Mouse (Mus musculus): ENCODE results near the gene Cd151. TPM values are rescaled to one million over a fixed set of nuclear protein-coding genes. Genes with fewer than 3 reads are reported as not detected.

Gene Cd151
- polyA plus RNA-seq (2014; fragmentation: Nextera tagmentation; extraction: Ambion mirVana) = 54.9 and 60.7 TPM in 2 replicates

DNA sequence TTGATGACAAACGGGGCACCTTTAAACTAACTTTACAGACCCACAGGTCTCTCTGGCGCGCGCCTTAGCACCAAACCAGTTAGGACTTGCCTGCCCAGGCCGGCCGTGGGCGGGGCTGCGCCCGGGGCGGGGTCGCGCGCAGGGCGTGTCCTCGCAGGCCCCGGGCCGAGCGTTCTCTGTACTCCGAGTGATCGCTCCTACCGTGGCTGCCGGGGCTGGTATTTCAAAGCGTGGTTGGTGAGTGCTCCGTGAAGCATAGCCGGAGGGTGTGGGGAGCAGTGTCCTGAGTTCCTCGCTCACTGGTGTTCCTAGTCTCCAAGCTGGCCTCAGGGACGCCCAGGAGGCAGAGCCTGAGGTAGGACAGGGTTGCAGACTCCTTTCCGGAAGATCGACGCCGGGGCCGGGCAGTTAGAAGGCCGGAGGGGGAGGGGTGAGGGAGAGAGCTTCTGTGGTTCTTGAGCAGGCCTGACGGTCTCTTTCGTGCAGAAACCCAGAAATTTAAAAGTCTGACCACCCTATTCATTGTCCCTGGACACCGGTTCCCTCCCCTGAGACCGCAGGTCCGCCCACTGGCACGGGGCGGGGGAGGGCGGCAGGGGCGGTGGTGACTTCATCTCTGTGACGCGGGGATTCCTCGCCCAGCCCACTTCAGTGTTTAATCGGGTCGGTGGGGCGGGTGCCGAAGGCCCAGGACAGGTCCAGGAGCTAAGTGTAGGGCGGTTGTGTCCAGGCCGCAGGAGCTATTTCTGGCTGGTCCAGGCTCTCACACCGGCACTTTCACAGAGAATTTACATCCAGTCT lies at the start of gene Cd151:
Gene Cd151, plus strand, starts transcription at position 163 of the 801 bp plus-strand sequence.
- peaks cover 43% of the 10 kb centered on the region for H3K4me1 ChIP-seq (ENCODE audit: control insufficient read depth, insufficient read depth, low read length)
- peak within 1 kb of the TSS; percentile 86 for H3K9ac ChIP-seq (ENCODE audit: low read depth, low read length)
- WGBS = under 1% methylated on average over 47 of the region's 52 CpGs
- H3K4me2 ChIP-seq (ENCODE audit: low read depth, low read length) = peak within 1 kb of the TSS; percentile 75
- H3K27me3 ChIP-seq (replicated peaks; ENCODE audit: control insufficient read depth, insufficient read depth, low read length) = peaks cover 37% of the 10 kb centered on the region
- peak; percentile 80 for ATAC-seq (ENCODE audit: low read depth)
- peak within 1 kb of the TSS; percentile 82 for H3K4me3 ChIP-seq (ENCODE audit: low read depth, low read length)
- H3K36me3 ChIP-seq (ENCODE audit: control insufficient read depth, insufficient read depth, low read length) = peaks cover 31% of the 10 kb centered on the region
- no peaks in the 10 kb centered on the region for H3K9me3 ChIP-seq (ENCODE audit: control insufficient read depth, low read length)
- DNase-seq (ENCODE audit: low spot score) = peak; percentile 91
- H3K27ac ChIP-seq (replicated peaks; ENCODE audit: low read depth, low read length) = peak within 1 kb of the TSS; percentile 91

DNA sequence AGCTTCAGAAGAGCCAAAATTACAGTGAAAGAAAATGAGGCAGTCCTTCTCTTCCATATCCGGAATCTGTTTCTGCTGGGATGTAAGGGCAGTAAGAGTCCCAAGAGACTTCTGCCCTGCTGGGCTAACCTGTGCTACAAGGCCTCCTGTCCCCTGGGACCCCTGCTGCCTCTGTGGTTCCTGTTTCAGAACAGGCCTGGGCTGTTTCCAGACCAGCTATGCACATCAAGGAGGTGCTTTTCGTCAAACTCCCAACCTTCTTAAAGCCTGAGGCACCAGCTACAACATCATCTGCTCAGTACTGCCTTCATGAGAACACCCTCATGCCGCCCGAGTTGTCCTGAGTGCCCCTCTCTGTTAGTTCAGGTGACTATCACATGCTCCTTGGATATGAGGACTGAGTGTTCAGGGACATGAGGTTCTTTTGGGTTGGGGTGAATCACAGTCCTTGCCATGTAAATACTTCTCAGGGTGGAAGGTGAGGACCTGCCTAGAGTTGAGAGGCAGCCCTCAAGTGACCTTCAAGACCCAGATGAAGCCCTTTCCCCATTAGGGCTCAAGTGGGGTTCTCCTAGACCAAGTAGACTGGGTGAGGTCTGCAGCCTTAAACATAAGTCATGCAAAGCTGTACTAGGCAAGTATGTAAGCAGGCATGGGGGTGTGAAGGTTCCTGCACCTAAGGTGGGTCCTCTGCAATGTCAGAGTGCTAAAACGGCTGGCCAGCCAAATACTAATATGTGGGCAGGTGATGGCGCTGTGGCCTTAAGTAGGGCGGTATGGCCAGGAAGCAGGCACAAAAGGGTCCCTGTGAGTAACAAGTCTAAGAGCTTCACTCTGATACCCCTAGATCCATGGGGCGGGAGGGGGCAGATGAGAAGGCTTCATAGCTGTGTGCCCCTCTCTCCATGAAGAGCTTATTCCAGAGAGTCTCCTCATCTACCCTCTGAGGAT lies 49.2 kb upstream of the Cd151 start:
- no peak overlapping the region for H3K9ac ChIP-seq (ENCODE audit: low read depth, low read length)
- WGBS = 69% methylated on average over 8 of the region's 8 CpGs
- no peak for ATAC-seq (ENCODE audit: low read depth)
- H3K9me3 ChIP-seq (ENCODE audit: control insufficient read depth, low read length) = no peaks in the 10 kb centered on the region
- no peaks in the 10 kb centered on the region for H3K27me3 ChIP-seq (replicated peaks; ENCODE audit: control insufficient read depth, insufficient read depth, low read length)
- no peaks in the 10 kb centered on the region for H3K36me3 ChIP-seq (ENCODE audit: control insufficient read depth, insufficient read depth, low read length)
- H3K27ac ChIP-seq (replicated peaks; ENCODE audit: low read depth, low read length) = no peak overlapping the region
- no peak overlapping the region for H3K4me2 ChIP-seq (ENCODE audit: low read depth, low read length)
- no peaks in the 10 kb centered on the region for H3K4me1 ChIP-seq (ENCODE audit: control insufficient read depth, insufficient read depth, low read length)
- DNase-seq (ENCODE audit: low spot score) = no peak
- H3K4me3 ChIP-seq (ENCODE audit: low read depth, low read length) = no peak overlapping the region

DNA sequence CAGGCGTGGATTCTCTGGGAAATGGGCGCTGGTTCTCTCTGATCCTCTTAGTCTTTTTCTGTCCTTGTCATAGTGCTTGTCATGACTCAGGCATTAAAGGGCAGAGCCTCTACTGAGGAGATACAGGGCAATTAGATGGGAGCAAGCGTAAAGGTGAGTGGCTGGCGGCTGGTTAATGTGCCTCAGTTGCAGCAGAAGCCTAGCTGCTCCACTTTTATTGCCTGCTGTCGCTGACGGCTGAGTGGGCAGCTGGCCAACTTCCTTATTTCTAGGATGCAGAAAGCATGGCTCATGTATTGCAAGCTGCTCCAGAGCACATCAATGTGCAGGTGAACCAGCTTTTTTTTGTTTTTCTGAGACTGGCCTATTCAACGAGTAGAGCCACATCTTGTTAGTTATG lies 48.2 kb upstream of the Cd151 start:
- Histone ChIP-seq H3K27ac (replicated peaks; ENCODE audit: low read depth, low read length) (no peak overlapping the region), H3K9ac (ENCODE audit: low read depth, low read length) (no peak overlapping the region), H3K4me1 (ENCODE audit: control insufficient read depth, insufficient read depth, low read length) (no peaks in the 10 kb centered on the region), H3K9me3 (ENCODE audit: control insufficient read depth, low read length) (no peaks in the 10 kb centered on the region), H3K27me3 (replicated peaks; ENCODE audit: control insufficient read depth, insufficient read depth, low read length) (no peaks in the 10 kb centered on the region), H3K36me3 (ENCODE audit: control insufficient read depth, insufficient read depth, low read length) (no peaks in the 10 kb centered on the region), H3K4me2 (ENCODE audit: low read depth, low read length) (no peak overlapping the region), H3K4me3 (ENCODE audit: low read depth, low read length) (no peak overlapping the region)
- ATAC-seq (ENCODE audit: low read depth) = no peak
- WGBS = 77% methylated on average over 7 of the region's 7 CpGs
- DNase-seq (ENCODE audit: low spot score) = peak; percentile 23

DNA sequence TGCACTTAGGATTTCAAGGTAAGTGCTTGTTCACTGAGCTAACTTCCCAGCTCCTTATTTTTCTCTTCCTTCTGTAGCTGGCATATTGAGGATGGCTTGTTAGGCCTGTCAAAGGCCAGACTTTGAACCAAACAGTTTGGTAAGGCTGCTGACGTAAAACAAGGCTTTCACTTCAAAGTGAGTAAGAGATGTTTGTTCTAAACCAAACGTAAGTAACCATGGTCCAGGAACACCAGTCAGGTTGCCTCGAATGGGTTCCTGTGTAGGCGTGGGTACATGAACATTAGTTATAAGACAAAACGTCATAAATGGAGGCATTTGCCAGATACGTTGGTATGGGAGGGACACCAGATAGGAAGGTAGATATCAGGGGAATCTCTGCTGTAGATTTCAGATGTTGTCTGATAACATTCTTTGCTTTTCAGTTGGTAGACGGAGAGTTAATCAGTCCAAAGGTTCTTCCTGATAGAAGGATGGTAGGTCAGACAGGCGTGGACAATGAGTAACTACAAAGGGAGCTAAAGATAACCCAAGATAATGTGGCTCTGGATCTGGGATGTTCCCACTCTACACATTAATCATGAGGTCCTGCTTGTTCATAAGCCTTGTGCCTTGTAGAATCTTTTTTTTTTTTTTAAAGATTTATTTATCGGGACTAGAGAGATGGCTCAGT lies 47.0 kb upstream of the Cd151 start:
- H3K27me3 ChIP-seq (replicated peaks; ENCODE audit: control insufficient read depth, insufficient read depth, low read length) = no peaks in the 10 kb centered on the region
- H3K27ac ChIP-seq (replicated peaks; ENCODE audit: low read depth, low read length) = no peak overlapping the region
- no peak for DNase-seq (ENCODE audit: low spot score)
- H3K4me2 ChIP-seq (ENCODE audit: low read depth, low read length) = no peak overlapping the region
- H3K4me1 ChIP-seq (ENCODE audit: control insufficient read depth, insufficient read depth, low read length) = no peaks in the 10 kb centered on the region
- H3K9me3 ChIP-seq (ENCODE audit: control insufficient read depth, low read length) = no peaks in the 10 kb centered on the region
- H3K9ac ChIP-seq (ENCODE audit: low read depth, low read length) = no peak overlapping the region
- no peaks in the 10 kb centered on the region for H3K36me3 ChIP-seq (ENCODE audit: control insufficient read depth, insufficient read depth, low read length)
- ATAC-seq (ENCODE audit: low read depth) = no peak
- no peak overlapping the region for H3K4me3 ChIP-seq (ENCODE audit: low read depth, low read length)
- 83% methylated on average over 9 of the region's 9 CpGs for WGBS

DNA sequence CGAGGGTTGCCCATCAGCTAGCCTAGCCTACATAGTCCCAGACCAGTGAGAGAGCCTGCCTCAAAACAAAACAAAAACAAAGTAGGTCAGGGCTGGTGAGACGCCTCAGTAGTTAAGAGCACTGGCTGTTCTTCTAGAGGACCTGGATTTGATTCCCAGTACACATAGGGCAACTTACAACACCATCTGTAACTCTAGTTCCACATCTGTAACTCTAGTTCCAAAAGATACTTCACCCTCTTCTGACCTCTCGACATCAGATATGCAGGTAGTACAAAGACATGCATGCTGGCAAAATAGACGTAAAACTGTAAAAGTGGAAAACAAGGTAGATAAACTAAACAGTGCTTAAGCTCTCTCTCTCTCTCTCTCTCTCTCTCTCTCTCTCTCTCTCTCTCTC lies 43.4 kb upstream of the Cd151 start:
- Histone ChIP-seq H3K4me2 (ENCODE audit: low read depth, low read length) (no peak overlapping the region), H3K4me1 (ENCODE audit: control insufficient read depth, insufficient read depth, low read length) (no peaks in the 10 kb centered on the region), H3K9ac (ENCODE audit: low read depth, low read length) (no peak overlapping the region), H3K36me3 (ENCODE audit: control insufficient read depth, insufficient read depth, low read length) (no peaks in the 10 kb centered on the region), H3K4me3 (ENCODE audit: low read depth, low read length) (no peak overlapping the region), H3K27ac (replicated peaks; ENCODE audit: low read depth, low read length) (no peak overlapping the region), H3K9me3 (ENCODE audit: control insufficient read depth, low read length) (no peaks in the 10 kb centered on the region), H3K27me3 (replicated peaks; ENCODE audit: control insufficient read depth, insufficient read depth, low read length) (no peaks in the 10 kb centered on the region)
- no peak for DNase-seq (ENCODE audit: low spot score)
- no peak for ATAC-seq (ENCODE audit: low read depth)
- 60% methylated on average over 4 of the region's 4 CpGs for WGBS

DNA sequence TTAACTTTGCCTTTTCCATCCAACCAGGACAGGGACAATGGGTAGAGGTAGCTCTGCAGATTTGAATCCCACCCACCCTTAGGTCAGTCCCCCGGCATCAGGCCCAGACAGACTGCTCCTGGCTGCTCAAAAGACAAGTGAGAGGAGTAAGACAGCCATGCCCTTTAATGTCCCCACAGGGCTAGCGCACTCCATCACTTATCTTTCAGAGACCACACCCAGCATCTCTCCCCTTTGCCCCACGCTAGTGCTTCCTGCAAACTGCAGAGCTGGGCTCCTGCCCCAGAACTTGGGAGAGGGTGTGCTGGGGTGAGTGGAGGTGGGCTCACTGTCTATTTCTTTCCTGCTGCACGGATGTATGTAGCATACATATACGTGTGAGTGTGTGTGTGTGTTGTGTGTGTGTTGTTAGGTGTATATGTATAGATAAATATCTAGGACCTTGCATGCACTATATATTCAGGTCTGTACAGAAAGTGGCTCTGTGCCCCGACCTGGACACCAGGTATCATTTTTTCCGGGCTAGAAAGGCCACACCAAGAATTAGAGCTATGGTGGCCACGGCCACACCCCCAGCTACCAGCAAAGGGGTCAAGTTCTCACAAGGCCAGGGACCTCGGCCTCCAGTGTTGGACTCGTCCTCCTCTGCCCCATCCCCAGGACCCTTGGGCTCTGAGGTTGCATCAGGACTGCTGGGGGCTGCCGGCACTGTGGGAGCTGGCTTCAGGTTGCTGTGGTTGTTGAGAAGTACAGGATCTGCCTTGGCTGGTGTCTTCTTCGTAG lies 40.1 kb upstream of the Cd151 start:
- Histone ChIP-seq H3K4me1 (ENCODE audit: control insufficient read depth, insufficient read depth, low read length) (peaks cover 4% of the 10 kb centered on the region; the same call in 1 of the 2 replicates), H3K4me2 (ENCODE audit: low read depth, low read length) (no peak overlapping the region), H3K27ac (replicated peaks; ENCODE audit: low read depth, low read length) (no peak overlapping the region), H3K9ac (ENCODE audit: low read depth, low read length) (no peak overlapping the region), H3K9me3 (ENCODE audit: control insufficient read depth, low read length) (no peaks in the 10 kb centered on the region), H3K27me3 (replicated peaks; ENCODE audit: control insufficient read depth, insufficient read depth, low read length) (no peaks in the 10 kb centered on the region), H3K36me3 (ENCODE audit: control insufficient read depth, insufficient read depth, low read length) (peaks cover 20% of the 10 kb centered on the region), H3K4me3 (ENCODE audit: low read depth, low read length) (no peak overlapping the region)
- DNase-seq (ENCODE audit: low spot score) = no peak
- WGBS = 78% methylated on average over 12 of the region's 12 CpGs
- no peak for ATAC-seq (ENCODE audit: low read depth)

DNA sequence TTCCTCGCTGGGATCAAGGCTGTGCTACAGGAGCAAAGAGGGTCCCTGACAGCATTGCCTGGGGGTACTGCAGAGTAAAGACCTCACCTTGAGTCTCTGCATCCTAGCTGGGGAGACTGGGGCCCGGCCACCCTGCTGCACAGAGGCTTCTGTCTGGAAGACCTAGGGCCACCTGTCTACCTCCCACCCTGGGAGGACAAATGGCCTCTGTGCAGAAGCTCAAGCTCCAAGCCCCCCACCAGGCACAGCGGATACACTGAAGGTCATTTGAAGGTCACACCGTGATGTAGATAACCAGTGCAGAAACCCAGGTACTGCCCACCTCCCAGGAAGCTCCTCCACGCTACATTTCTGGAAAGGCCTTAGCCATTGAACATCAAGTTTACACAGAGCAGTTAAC lies 38.5 kb upstream of the Cd151 start:
- no peak overlapping the region for H3K27ac ChIP-seq (replicated peaks; ENCODE audit: low read depth, low read length)
- 57% methylated on average over 5 of the region's 5 CpGs for WGBS
- ATAC-seq (ENCODE audit: low read depth) (no peak), DNase-seq (ENCODE audit: low spot score) (no peak)
- no peak overlapping the region; the same call in 1 of the 2 replicates for H3K9ac ChIP-seq (ENCODE audit: low read depth, low read length)
- H3K36me3 ChIP-seq (ENCODE audit: control insufficient read depth, insufficient read depth, low read length) = peaks cover 35% of the 10 kb centered on the region
- H3K4me3 ChIP-seq (ENCODE audit: low read depth, low read length) = peak overlapping the region; percentile 27
- peak overlapping the region; percentile 47; the same call in 1 of the 2 replicates for H3K4me2 ChIP-seq (ENCODE audit: low read depth, low read length)
- no peaks in the 10 kb centered on the region for H3K9me3 ChIP-seq (ENCODE audit: control insufficient read depth, low read length)
- no peaks in the 10 kb centered on the region for H3K27me3 ChIP-seq (replicated peaks; ENCODE audit: control insufficient read depth, insufficient read depth, low read length)
- H3K4me1 ChIP-seq (ENCODE audit: control insufficient read depth, insufficient read depth, low read length) = peaks cover 4% of the 10 kb centered on the region; the same call in 1 of the 2 replicates
